Mouse (Mus musculus) lung, adult 2 months (tissue): Measurements from ENCODE around the gene Sntg2.

ENCODE experiments used
- CTCF ChIP-seq: fragments of 200-500 bp; IDR thresholded peaks from 2 replicates; pipeline ENCODE4 v1.5.1; 2011; ENCODE audit warnings: mild to moderate bottlenecking, low read length, control low read depth; ENCODE audit not compliant: insufficient read depth
- POLR2A ChIP-seq: fragments of 200-500 bp; IDR thresholded peaks from 2 replicates; pipeline ENCODE4 v1.6.1; 2011; ENCODE audit warnings: low read depth, mild to moderate bottlenecking, control low read depth, low read length, borderline replicate concordance; ENCODE audit errors: extremely low read depth

DNA sequence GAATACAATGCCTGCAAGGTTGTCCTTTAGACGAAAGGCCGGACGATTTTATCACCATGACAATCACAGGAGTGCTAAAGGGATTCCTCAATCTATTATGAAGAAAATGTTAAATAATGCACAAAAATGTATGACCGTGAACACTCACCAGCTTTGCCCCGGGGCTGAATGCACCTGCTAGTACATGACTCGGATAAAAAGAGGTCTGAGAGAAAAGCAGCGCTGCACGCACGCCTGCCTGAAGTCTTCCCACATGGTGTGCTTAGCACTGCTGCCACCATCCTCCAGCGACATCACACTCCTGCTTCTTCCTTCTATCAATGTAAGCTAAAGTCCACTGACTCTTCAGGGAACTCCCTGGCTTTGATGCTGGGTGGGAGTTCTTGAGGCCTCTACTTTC, 118.6 kb downstream of the Sntg2 start:
- no peak for TF ChIP-seq CTCF
- no peak for TF ChIP-seq POLR2A
